Mouse (Mus musculus): ENCODE data around the gene Inafm2.

DNA sequence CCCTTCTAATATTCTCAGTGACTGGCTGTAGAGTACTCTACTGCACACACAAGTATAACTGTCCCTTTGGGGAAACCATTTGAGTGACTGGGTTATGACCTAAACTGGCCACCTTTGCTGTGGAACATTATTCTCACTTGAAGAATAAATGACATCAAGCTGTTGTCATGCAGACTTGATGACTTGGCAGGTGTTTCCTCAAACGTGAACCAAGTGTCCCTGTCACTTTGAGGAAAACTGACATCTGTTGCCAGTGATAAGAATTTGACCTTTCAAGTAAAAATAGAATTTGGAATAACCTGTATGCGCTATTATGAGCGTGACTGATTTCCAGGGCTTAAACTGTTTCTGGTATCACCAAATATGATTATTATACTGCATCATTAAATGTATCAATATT lies 5.2 kb upstream of the Inafm2 start:
- TF ChIP-seq CTCF (IDR thresholded peaks at IDR 0.05; ENCODE audit: insufficient read depth, low read length) (no peak), POLR2A (IDR thresholded peaks at IDR 0.05; ENCODE audit: borderline replicate concordance, extremely low read depth, low read depth, low read length) (no peak)
